Mouse (Mus musculus) lung, embryonic 14.5 days (tissue): ENCODE measurements at regions not wholly inside any gene's neighbourhood (a gene's known extent, or its start where the extent isn't known, plus 50 kb on each side); places are given as distances from the start of the nearest gene placed in this dataset.

ENCODE experiments used
- ATAC-seq: fragments of 200-750 bp; cut with Nextera tagmentation; 2 replicates; pipeline ENCODE4 v1.8.0; 2017; ENCODE audit warnings: mild to moderate bottlenecking, moderate TSS enrichment, moderate library complexity; ENCODE audit not compliant: insufficient read depth
- DNase-seq: peaks from one replicate; pipeline ENCODE4 v3.0.0-alpha.2; 2015
- H3K27ac ChIP-seq: fragments of 300-500 bp; sonication (generic); 2 replicates; pipeline ENCODE4 v1.5.1; 2014; ENCODE audit warnings: low read depth, mild to moderate bottlenecking, moderate library complexity
- H3K27me3 ChIP-seq: fragments of 300-500 bp; sonication (generic); 2 replicates; pipeline ENCODE4 v1.6.1; 2014; ENCODE audit warnings: low read length, control low read depth; ENCODE audit not compliant: insufficient read depth
- H3K36me3 ChIP-seq: fragments of 300-500 bp; sonication (generic); 2 replicates; pipeline ENCODE4 v1.6.1; 2014; ENCODE audit warnings: control low read depth; ENCODE audit not compliant: insufficient read depth
- H3K4me1 ChIP-seq: fragments of 300-500 bp; sonication (generic); 2 replicates; pipeline ENCODE4 v1.6.1; 2014; ENCODE audit warnings: antibody characterized with exemption, control low read depth; ENCODE audit not compliant: insufficient read depth
- H3K4me2 ChIP-seq: fragments of 300-500 bp; sonication (generic); 2 replicates; pipeline ENCODE4 v1.6.1; 2014; ENCODE audit warnings: mild to moderate bottlenecking
- H3K4me3 ChIP-seq: fragments of 300-500 bp; sonication (generic); 2 replicates; pipeline ENCODE4 v1.5.1; 2014; ENCODE audit warnings: low read depth, low read length
- H3K9ac ChIP-seq: fragments of 300-500 bp; sonication (generic); 2 replicates; pipeline ENCODE4 v1.6.1; 2014
- H3K9me3 ChIP-seq: fragments of 300-500 bp; sonication (generic); 2 replicates; pipeline ENCODE4 v1.6.1; 2016; ENCODE audit warnings: low read depth, low read length, control low read depth
- CTCF ChIP-seq: IDR thresholded peaks from 2 replicates; pipeline ENCODE4 v1.5.1; 2016; ENCODE audit warnings: antibody characterized with exemption, low read depth
- whole genome bisulfite sequencing: fragments of 180-500 bp; shearing (Covaris S2); extraction: QIAGEN DNeasy Blood & Tissue Kit; methylation state at CpG from one replicate; pipeline ENCODE4 v1.1.7; 2014; 5-methylcytosine and 5-hydroxymethylcytosine counted together

GRCm38 (mm10) chr13:81931199-81931598, 148.3 kb downstream of the Cetn3 start:
- Histone ChIP-seq H3K9ac (no peak overlapping the region), H3K9me3 (no peaks in the 10 kb centered on the region), H3K36me3 (no peaks in the 10 kb centered on the region), H3K27ac (no peak overlapping the region), H3K4me3 (no peak overlapping the region), H3K4me2 (no peak overlapping the region), H3K27me3 (no peaks in the 10 kb centered on the region), H3K4me1 (no peaks in the 10 kb centered on the region)
- no peak for DNase-seq
- TF ChIP-seq CTCF = no peak
- ATAC-seq = no peak
- 77% methylated on average over 2 of the region's 2 CpGs for WGBS

DNA sequence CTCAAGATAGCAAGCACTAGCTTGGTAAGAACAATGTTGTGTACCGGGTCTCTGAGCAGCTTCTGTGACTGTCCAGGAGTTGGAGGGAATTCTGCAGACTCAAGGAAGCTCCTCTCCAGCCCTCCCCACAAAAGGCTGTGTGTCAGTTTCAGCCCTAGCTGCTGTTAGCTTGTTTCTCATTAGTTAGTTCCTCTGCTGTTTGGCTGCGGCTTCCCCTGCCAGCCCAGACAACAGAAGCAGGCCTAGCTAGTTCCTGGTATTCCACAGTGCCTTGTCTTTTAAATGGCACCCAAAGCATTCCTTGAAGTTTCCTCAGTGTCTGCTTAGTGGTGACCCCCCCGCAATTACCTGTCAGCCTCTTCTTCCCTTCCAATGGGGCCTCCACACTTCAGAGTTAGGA, 154.2 kb downstream of the Cetn3 start:
- no peak overlapping the region for H3K27ac ChIP-seq
- no peak overlapping the region for H3K4me3 ChIP-seq
- H3K27me3 ChIP-seq = no peaks in the 10 kb centered on the region
- TF ChIP-seq CTCF = no peak
- H3K9me3 ChIP-seq = no peaks in the 10 kb centered on the region
- H3K9ac ChIP-seq = no peak overlapping the region
- no peak overlapping the region for H3K4me2 ChIP-seq
- WGBS = 69% methylated on average over 3 of the region's 3 CpGs
- ATAC-seq (no peak), DNase-seq (no peak)
- H3K4me1 ChIP-seq = no peaks in the 10 kb centered on the region
- no peaks in the 10 kb centered on the region for H3K36me3 ChIP-seq

DNA sequence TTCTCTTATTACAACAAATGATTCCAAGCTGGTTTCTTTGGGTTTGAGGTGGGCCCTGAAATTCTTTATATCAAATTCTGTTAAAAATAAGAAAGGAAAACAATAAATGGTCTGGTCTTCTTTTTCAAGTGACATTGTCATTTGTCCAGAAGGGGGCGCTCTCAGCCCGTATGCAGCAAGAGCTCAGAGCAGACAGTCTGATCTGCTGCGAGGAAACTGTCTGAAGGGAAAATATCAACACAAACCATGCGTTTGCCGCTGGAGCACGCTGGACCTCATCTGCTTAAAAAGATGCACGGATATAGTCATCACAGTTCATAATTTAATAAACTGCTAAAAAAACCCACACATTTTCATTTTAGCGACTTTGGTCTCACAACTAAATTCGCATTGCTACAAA, 161.2 kb downstream of the Cetn3 start:
- ATAC-seq (peak; percentile 92), DNase-seq (peak; percentile 97)
- Histone ChIP-seq H3K9me3 (no peaks in the 10 kb centered on the region), H3K4me3 (0 out of 2 replicates have a peak overlapping the region, but pooled peaks have one; percentile 5), H3K4me2 (peak overlapping the region; percentile 52), H3K4me1 (no peaks in the 10 kb centered on the region), H3K27me3 (no peaks in the 10 kb centered on the region), H3K36me3 (no peaks in the 10 kb centered on the region), H3K9ac (no peak overlapping the region), H3K27ac (no peak overlapping the region)
- WGBS = 6% methylated on average over 9 of the region's 9 CpGs
- TF ChIP-seq CTCF = peak; percentile 92

- Histone ChIP-seq H3K36me3 (no peaks in the 10 kb centered on the region), H3K4me2 (peak overlapping the region; percentile 52), H3K27ac (no peak overlapping the region), H3K4me1 (no peaks in the 10 kb centered on the region), H3K9ac (no peak overlapping the region), H3K4me3 (0 out of 2 replicates have a peak overlapping the region, but pooled peaks have one; percentile 5), H3K9me3 (no peaks in the 10 kb centered on the region), H3K27me3 (no peaks in the 10 kb centered on the region)
- no peak for TF ChIP-seq CTCF
- ATAC-seq (peak; percentile 77; the same call in 1 of the 2 replicates), DNase-seq (no peak)
- WGBS = 20% methylated on average over 6 of the region's 6 CpGs
These were observed 161.6 kb downstream of the Cetn3 start for GRCm38 (mm10) chr13:81944469-81944868.

DNA sequence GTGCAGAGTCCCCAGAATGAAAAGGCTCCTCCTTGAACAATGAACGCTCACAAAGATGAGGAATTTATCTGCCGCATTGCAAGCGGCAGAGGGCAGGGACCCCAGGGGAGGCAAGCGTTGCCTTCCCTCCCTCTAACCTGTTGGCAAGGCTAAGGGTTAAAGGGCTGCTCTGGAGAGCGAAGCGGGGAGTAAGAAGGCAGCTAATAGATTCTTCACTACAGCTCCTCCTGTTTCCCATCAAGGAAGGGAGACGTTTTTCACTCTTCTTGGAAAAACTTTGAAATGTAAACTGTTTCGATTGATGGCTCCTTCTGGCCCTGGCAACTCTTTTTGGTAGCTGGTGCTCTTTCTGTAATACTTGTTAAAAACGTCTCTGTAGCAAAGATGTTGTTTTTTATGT, 162.9 kb downstream of the Cetn3 start:
- H3K4me1 ChIP-seq = no peaks in the 10 kb centered on the region
- TF ChIP-seq CTCF = no peak
- H3K27ac ChIP-seq = no peak overlapping the region
- 3% methylated on average over 9 of the region's 9 CpGs for WGBS
- no peaks in the 10 kb centered on the region for H3K9me3 ChIP-seq
- DNase-seq (peak; percentile 42), ATAC-seq (no peak)
- no peaks in the 10 kb centered on the region for H3K36me3 ChIP-seq
- H3K27me3 ChIP-seq = no peaks in the 10 kb centered on the region
- H3K9ac ChIP-seq = peak overlapping the region; percentile 41
- H3K4me3 ChIP-seq = peak overlapping the region; percentile 20; the same call in 1 of the 2 replicates
- H3K4me2 ChIP-seq = peak overlapping the region; percentile 60

- H3K36me3 ChIP-seq = no peaks in the 10 kb centered on the region
- H3K27ac ChIP-seq = no peak overlapping the region
- ATAC-seq = no peak
- 65% methylated on average over 2 of the region's 2 CpGs for WGBS
- no peak for TF ChIP-seq CTCF
- no peak overlapping the region for H3K9ac ChIP-seq
- no peak overlapping the region for H3K4me2 ChIP-seq
- no peaks in the 10 kb centered on the region for H3K9me3 ChIP-seq
- H3K27me3 ChIP-seq = no peaks in the 10 kb centered on the region
- no peak for DNase-seq
- H3K4me1 ChIP-seq = no peaks in the 10 kb centered on the region; the same call in 1 of the 2 replicates
- H3K4me3 ChIP-seq = no peak overlapping the region
These were observed 182.6 kb downstream of the Cetn3 start for GRCm38 (mm10) chr13:81965431-81965830.

DNA sequence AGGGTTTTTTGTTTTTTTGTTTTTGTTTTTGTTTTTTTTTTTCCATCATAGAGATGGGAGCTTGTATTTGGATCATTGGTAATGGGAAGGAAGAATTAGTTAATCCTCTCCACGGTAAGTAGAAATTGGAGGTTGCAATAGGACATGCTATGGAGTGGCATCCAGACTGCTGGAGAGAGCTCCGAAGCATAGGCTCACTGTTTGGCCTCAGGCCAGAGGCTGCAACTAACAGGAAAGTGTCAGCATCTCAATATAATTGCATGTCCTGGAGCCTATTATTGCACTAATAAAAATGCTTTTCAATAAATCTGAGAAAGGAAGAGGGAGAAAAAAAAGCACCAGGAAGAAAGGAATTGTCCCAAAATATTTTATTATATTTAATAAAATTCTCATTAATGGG, 193.0 kb downstream of the Cetn3 start:
- Histone ChIP-seq H3K9me3 (no peaks in the 10 kb centered on the region), H3K27me3 (no peaks in the 10 kb centered on the region), H3K9ac (no peak overlapping the region), H3K27ac (no peak overlapping the region), H3K4me3 (no peak overlapping the region), H3K36me3 (no peaks in the 10 kb centered on the region), H3K4me2 (no peak overlapping the region), H3K4me1 (no peaks in the 10 kb centered on the region)
- 49% methylated on average over 2 of the region's 2 CpGs for WGBS
- peak; percentile 31 for DNase-seq
- ATAC-seq = no peak
- no peak for TF ChIP-seq CTCF

- H3K36me3 ChIP-seq = no peaks in the 10 kb centered on the region
- DNase-seq (no peak), ATAC-seq (no peak)
- WGBS = 84% methylated on average over 6 of the region's 6 CpGs
- H3K9ac ChIP-seq = no peak overlapping the region
- H3K27ac ChIP-seq = no peak overlapping the region
- H3K4me3 ChIP-seq = no peak overlapping the region
- no peaks in the 10 kb centered on the region for H3K27me3 ChIP-seq
- no peaks in the 10 kb centered on the region for H3K9me3 ChIP-seq
- no peak overlapping the region for H3K4me2 ChIP-seq
- no peaks in the 10 kb centered on the region for H3K4me1 ChIP-seq
- TF ChIP-seq CTCF = no peak
These were observed 195.1 kb downstream of the Cetn3 start for GRCm38 (mm10) chr13:81978003-81978402.
